Mouse (Mus musculus): Measurements from ENCODE around the gene Ephb3. TPM values are rescaled to one million over a fixed set of nuclear protein-coding genes. Genes with fewer than 3 reads are reported as not detected.

The Ephb3 gene
- polyA plus RNA-seq, 1 experiment, result 13.7 TPM

Other genes starting within 250 kb of the Ephb3 start
- 0.15 TPM in 1 of 2 replicates, not detected in the other for gene Teddm3, start 50.8 kb upstream of the Ephb3 start, polyA plus RNA-seq (2012; rRNA removed)
- gene Vps8, start 218.4 kb downstream of the Ephb3 start, polyA plus RNA-seq (2012; rRNA removed), result 7.1 and 7.7 TPM in 2 replicates

All from large intestine, adult 2 months (tissue).